Mouse (Mus musculus) CD4-positive helper T cell, adult 2 months (primary cell): ENCODE results near the gene Adamts20.

Source experiments
- DNase-seq: peaks from one replicate; pipeline ENCODE4 v3.0.0-alpha.2; 2012; ENCODE audit warnings: low read depth, missing footprints, low spot score

Adamts20 gene

DNA sequence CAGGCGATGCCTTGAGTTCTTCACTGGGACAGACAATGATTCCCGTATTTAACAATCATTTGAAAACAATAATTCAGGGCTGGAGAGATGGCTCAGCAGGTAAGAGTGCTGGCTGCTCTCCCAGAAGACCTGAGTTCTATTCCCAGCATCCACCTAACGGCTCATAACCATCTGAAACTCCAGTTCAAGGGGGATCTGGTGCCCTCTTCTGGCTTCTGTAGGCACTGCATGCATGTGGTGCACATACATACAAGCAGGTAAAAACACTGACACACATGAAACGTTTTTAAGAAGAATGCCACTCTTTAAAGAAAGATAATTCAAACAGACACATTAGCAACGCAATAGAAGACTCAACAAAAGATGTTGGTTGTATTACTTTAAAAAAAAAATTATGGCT lies 120.9 kb downstream of the Adamts20 start:
- DNase-seq = no peak

- DNase-seq = peak; percentile 54
Measured at GRCm38 (mm10) chr15:94342365-94342764, 122.9 kb downstream of the Adamts20 start.

GRCm38 (mm10) chr15:94339011-94339410 lies 126.2 kb downstream of the Adamts20 start:
- no peak for DNase-seq

- no peak for DNase-seq
Measured at GRCm38 (mm10) chr15:94334586-94334985, 130.6 kb downstream of the Adamts20 start.

DNA sequence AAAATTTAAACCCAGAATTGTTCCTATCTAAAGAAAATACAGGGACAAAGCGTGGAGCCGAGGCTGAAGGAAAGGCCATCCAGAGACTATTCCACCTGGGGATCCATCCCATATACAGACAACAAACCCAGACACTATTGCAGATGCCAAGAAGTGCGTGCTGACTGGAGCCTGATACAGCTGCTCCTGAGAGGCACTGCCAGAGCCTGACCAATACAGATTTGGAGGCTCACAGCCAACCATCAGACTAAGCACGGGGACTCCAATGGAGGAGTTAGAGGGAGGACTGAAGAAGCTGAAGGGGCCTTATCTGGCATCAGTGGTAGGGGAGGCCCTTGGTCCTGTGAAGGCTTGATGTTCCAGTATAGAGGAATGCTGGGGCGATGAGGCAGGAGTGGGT lies 138.6 kb downstream of the Adamts20 start:
- no peak for DNase-seq

DNA sequence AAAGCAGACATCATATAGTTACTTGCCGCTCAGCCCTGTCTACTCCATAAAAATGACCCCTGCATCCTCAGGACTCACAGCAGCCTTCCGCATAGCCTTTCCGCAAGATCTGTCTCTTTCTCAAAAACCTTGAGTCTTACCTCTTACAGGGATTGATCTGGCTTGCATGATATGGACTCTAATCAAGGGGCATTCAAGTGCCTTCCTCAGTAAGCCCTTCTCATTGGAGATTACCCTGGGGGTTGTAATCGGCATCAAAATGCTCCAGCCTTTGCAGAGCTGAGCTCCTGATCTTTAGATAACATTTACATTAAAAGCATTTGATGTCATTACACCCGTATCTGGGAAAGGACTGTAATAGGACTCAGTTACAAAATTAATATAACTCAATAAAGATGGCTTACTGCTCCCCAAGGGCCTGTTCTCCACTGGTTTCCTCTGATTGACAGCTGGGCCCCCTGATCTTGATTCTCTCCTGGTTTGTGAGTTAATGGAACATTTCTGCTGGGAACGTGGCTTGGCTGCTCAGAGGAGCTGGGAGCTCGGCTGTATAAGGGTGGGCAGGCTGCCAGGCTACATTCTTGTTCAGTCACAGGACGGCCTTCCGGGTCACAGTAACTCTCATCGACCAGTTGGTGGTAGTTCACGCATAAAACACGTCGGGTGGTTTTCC lies 139.6 kb downstream of the Adamts20 start:
- no peak for DNase-seq

DNA sequence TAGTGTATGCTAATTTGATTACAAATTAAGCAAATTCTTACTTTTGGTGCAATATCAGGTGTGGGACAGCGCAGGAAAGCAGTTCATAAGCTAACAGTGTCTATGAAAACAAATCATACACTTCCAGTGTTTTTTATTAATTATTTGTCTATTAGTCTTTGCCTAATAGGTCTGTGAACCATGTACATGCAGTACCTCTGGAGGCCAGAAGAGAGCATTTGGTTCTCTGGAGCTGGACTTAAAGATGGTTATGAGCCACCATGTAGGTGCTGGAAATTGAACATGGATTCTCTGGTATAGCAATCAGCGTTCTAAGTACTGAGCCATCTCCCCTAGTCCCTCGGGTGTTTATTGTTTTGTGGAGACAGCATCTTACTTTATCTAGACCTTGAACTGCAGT lies 149.0 kb downstream of the Adamts20 start:
- no peak for DNase-seq

- no peak for DNase-seq
Measured at GRCm38 (mm10) chr15:94309689-94310088, 155.5 kb downstream of the Adamts20 start.

DNA sequence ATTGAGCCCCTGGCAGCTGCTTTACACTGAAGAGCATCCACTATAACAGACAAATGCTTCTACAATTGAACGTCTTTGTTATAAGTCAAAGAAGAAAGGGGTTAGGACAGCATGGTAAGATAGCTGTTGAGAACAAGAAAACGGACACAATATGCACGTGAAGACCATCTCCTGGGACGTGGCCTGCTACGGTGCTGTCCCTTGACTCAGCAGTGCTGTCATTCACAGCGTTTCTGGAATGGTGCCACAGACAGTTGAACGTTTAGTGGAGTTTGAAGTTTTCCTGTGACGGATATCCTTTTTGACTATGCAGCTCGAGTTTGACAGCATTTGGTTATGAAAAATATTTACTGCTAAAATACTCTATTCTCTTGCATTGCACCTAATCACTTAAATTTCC lies 157.3 kb downstream of the Adamts20 start:
- no peak for DNase-seq

DNA sequence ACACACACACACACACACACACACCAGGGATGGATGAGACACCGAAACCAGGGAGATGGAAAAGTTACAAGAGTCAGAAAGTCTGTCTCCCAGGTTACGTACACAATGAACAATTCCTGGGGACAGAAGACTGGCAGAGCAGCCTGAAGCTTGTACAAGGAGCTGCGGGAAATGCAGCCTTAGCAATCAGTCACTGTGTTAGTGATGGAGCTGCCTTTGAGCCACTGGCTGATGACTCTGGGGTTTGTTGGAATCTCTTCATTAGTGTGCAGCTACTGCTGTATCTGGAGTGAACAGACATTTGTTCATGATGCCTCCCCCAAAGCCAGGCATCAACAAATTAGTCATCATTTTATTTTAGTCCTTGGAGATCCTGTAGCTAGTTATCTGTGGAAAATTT lies 162.1 kb downstream of the Adamts20 start:
- DNase-seq = no peak

DNA sequence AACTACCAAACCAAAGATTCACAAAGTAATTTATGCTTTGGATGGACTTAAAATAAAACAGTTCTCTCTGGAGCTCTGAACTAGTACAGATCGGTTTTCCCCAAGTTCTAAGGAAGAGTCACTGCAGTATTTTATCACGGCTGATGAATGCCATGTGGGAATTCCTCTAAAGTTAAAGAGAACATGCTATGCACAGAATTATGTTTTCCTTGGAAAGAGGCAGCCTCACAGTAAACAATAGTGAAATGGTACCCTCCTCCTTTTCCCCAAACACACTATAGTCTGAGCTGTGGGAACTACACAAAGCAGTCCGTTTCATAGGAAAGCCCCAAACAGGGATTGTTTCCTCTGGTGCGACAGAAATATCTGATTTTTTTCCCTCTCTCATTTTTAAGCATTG lies 171.1 kb downstream of the Adamts20 start:
- no peak for DNase-seq

- no peak for DNase-seq
Measured at GRCm38 (mm10) chr15:94288015-94288414, 177.2 kb downstream of the Adamts20 start.

- DNase-seq = no peak
Measured at GRCm38 (mm10) chr15:94287495-94287894, 177.7 kb downstream of the Adamts20 start.

GRCm38 (mm10) chr15:94276418-94276817 lies 188.8 kb downstream of the Adamts20 start:
- peak; percentile 54 for DNase-seq

- peak; percentile 57 for DNase-seq
Measured at GRCm38 (mm10) chr15:94265630-94266029, 199.6 kb downstream of the Adamts20 start.

GRCm38 (mm10) chr15:94264497-94264879 lies 200.7 kb downstream of the Adamts20 start:
- no peak for DNase-seq

DNA sequence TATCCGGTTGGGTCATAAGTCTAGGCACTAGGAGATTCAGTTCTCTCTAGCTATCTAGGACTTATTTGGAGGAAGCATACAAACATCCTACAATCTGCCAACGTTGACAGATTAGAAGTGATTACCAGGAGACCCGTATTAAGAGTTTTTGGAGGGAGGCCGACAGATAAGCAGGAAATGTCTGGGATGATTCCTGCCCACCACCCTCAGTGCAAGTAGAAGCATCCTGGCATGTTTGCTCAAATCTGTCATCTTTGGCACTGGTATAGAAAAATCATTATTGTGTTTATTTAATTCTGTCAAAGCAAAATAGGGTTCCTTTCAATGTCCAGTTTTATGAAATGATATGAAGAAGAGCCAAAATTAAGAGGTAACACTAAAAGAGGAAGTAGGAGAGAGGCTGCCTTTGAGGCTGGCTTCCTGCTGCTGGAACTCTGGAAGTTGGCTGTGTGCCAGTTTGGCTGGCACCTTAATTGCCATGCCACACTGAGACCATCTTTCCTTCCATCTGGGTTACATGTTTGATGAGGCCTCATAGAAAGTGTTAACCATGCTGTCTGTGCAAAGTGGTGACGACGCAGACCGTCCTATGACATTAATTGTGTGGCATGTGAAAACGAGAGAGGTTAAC lies 201.2 kb downstream of the Adamts20 start:
- no peak for DNase-seq

DNA sequence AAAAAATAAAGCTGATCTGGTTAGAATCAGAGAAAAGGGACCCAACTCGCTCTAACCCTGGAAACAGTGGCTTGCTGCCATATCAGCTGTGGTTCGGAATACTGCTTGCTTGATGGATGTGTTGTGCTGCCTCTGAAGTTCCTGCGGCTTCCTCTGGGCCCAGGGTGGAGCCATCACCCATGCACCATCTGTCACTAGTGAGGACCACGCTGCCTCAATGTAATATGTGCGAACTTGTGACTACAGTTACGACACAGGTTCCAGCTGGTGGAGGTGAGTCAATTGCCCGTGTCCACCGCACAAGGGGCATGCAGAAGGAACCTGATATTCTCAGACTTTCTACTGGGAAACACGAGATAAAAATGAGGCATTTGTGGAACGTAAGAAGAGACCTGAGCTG lies 202.0 kb downstream of the Adamts20 start:
- no peak for DNase-seq

- DNase-seq = no peak
Measured at GRCm38 (mm10) chr15:94259497-94259896, 205.7 kb downstream of the Adamts20 start.

DNA sequence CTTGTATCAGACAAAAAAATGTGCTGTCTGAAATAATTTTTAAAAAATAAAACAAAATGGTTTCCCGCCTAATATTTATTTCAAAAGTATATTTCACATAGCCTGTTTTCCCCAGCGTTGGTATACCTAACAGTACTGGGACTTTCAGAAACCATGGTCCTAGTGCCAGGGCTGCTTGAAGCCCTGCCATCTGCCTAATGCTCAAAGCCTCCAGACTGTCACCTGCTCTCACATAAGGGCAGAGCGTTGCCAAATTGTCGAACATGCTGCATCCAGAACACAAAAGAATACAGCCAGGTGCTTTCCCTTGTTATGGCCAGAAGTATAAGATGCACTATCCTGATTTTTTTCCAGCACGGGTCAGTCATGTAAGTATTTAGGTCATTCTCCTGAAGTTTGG lies 209.7 kb downstream of the Adamts20 start:
- no peak for DNase-seq

DNA sequence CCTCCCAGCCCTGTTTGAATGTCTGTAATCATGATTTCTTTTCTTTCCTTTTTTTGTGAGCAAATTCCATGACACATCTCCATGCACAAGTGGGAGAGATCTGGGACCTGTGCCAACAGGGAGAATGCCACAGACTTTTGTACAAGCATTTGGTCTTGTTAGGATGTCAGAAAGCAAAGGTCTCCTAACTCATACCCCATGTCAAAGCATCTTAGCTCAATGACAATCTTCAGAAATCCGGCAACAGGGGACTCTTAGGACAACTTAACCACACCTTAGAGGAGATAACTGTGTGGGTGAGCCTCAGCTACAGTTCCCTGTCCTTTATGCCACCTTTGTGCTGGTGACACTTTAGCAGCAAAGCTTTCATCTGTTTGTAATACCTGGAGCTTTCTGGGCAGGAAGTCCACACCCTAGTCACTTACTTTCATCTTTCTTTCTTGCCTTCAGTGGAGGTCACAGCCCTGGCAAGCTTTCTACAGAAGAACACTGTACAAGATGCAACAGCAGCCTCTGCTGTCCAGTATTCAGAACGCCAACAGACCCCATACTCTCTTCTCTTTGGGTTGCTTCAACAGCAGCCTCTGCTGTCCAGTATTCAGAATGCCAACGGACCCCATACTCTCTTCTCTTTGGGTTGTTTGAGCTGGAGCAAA lies 210.2 kb downstream of the Adamts20 start:
- peak; percentile 72 for DNase-seq

- DNase-seq = peak; percentile 10
Measured at GRCm38 (mm10) chr15:94254091-94254860, 210.9 kb downstream of the Adamts20 start.
